Mouse (Mus musculus) forebrain, embryonic 10.5 days (tissue): ENCODE data around the gene Lmo4. TPM values are rescaled to one million over a fixed set of nuclear protein-coding genes. Genes with fewer than 3 reads are reported as not detected.
A peak's percentile ranks its signal among the peaks of the same experiment; 100 is the strongest.

Source experiments
- DNase-seq: peaks from one replicate; pipeline ENCODE4 v3.0.0-alpha.2; 2017; ENCODE audit warnings: low spot score; ENCODE audit errors: extremely low spot score
- H3K27ac ChIP-seq: fragments of 300-500 bp; sonication (generic); 2 replicates; pipeline ENCODE4 v1.5.1; 2016; ENCODE audit warnings: mild to moderate bottlenecking
- H3K27me3 ChIP-seq: fragments of 300-500 bp; sonication (generic); 2 replicates; pipeline ENCODE4 v1.6.1; 2016; ENCODE audit warnings: mild to moderate bottlenecking; ENCODE audit not compliant: poor library complexity, severe bottlenecking
- H3K36me3 ChIP-seq: fragments of 300-500 bp; sonication (generic); replicated peaks from 2 replicates; pipeline ENCODE4 v1.6.1; 2016; ENCODE audit warnings: mild to moderate bottlenecking, moderate library complexity
- H3K4me1 ChIP-seq: fragments of 300-500 bp; sonication (generic); 2 replicates; pipeline ENCODE4 v1.6.1; 2016
- H3K4me3 ChIP-seq: fragments of 300-500 bp; sonication (generic); 2 replicates; pipeline ENCODE4 v1.5.1; 2016; ENCODE audit warnings: mild to moderate bottlenecking, moderate library complexity
- H3K9me3 ChIP-seq: fragments of 300-500 bp; sonication (generic); 2 replicates; pipeline ENCODE4 v1.6.1; 2016; ENCODE audit warnings: mild to moderate bottlenecking, moderate library complexity
- WGBS: fragments of 180-500 bp; shearing (Covaris S2); methylation state at CpG from one replicate; pipeline ENCODE4 v1.1.7; 2016; 5-methylcytosine and 5-hydroxymethylcytosine counted together
- polyA plus RNA-seq: library from polyadenylated mRNA; unstranded; fragments of >200 nt; fragmentation: Nextera tagmentation; extraction: Ambion mirVana; gene quantifications from 2 replicates; pipeline ENCODE4 v1.2.1, GENCODE M21; 2016

Gene Lmo4
- polyA plus RNA-seq, 1 experiment from 2014 or later = 36.2 TPM

DNA sequence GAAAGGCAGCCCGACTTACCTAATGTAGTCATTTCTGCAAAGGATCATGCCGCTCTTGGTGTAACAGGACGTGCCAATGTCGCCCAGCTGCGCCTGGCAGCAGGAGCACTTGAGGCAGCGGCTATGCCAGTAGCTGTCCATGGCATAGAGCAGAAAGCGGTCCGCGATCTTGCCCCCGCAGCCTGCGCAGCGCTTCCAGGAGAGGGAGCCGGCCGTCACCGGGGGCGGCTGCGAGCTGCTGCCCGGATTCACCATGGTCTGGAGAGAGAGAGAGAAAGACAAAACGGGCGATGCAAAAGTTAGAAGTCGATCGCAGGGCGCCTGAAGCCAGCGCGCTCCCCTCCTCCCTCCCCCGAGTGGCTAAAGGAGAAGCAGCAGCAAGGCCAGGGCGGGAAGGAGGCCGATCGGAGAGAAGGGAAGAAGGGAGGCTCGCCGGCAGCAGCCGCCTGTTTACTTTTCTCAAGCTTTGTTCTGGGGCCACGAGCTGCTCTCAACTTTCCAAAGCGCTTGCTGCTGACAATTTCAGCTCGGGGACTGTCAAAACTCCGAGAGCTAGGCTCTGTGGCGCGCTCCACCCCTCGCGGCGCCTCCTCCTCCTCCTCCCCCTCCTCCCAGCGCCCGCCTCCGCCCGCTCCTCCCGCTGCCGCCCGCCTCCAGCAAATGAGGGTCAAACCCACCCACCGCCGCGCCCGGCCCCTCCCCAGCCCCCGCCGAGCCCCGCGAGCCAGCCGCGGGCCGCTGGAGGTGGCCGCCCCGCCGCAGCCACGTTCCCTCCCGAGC is 3.0 kb downstream of the Lmo4 start:
- Histone ChIP-seq H3K27ac (peak overlapping the region; percentile 98), H3K36me3 (peaks cover 18% of the 10 kb centered on the region), H3K4me3 (peak overlapping the region; percentile 87), H3K27me3 (peaks cover 26% of the 10 kb centered on the region), H3K4me1 (peaks cover 77% of the 10 kb centered on the region), H3K9me3 (no peaks in the 10 kb centered on the region)
- peak; percentile 89 for DNase-seq
- WGBS = under 1% methylated on average over 60 of the region's 64 CpGs

DNA sequence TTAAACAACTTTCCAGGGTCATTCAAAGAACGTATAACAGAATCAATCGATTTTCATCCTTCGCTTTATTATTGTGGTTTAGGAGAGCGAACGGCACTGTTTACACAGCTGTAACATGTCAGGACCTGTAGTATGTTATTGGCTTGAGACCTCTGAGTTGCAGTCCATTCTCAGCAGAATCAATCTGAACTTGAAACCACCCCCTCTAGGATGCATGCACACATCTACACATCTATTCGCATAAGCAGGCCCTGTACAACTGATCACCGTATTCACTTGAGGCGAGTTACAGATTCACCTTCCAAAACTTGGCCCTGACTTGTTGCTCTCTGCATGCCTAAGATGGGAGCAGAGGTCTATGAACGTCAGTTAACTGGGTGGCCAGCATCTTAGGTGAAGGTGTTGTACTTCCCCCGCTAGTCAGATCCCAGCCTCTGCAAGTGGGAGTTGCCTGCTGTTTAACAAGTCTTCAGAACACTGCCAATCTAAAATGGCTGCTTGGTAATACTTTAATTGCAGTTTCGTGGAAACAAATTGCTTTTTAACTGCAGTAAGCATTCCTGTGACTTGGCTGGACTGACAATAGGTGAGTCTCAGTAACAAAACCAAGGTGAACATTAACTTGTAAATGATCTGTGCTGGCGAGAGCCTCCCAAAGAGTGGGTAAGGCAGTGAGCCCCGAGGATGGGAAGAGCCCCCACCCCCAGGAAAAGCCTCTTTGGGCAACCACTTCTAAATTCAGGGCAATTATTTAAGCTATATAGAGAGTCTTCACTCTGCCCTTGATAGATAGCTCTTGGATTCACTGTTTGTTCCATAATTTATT is 19.5 kb downstream of the Lmo4 start:
- Histone ChIP-seq H3K27ac (no peak overlapping the region), H3K27me3 (peaks cover 67% of the 10 kb centered on the region), H3K4me3 (no peak overlapping the region), H3K9me3 (no peaks in the 10 kb centered on the region), H3K4me1 (peaks cover 21% of the 10 kb centered on the region), H3K36me3 (peaks cover 35% of the 10 kb centered on the region)
- DNase-seq = no peak
- 79% methylated on average over 13 of the region's 13 CpGs for WGBS

DNA sequence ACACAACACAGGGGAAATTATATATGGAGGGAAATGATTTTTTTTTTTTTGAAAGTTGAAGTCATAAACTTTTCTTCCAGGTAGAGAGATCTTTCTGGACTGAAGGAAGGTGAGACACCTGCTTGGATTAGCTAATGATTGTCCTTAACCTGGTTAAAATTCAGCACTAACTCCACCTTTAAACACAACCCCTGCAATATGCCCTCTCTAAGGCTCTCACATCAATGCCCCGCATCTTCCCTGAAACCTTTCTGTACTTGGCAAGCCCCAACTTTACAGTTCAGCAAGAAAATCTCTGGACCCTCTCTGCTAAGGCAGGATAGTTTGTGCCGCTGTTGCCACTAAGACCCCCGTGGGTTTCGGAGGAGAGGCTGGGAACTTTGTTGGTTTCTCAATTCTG is 20.1 kb downstream of the Lmo4 start:
- H3K4me3 ChIP-seq = no peak overlapping the region
- H3K36me3 ChIP-seq = peaks cover 29% of the 10 kb centered on the region
- WGBS = 85% methylated on average over 4 of the region's 4 CpGs
- no peak for DNase-seq
- no peak overlapping the region for H3K27ac ChIP-seq
- H3K27me3 ChIP-seq = peaks cover 67% of the 10 kb centered on the region
- H3K4me1 ChIP-seq = peaks cover 21% of the 10 kb centered on the region
- no peaks in the 10 kb centered on the region for H3K9me3 ChIP-seq

DNA sequence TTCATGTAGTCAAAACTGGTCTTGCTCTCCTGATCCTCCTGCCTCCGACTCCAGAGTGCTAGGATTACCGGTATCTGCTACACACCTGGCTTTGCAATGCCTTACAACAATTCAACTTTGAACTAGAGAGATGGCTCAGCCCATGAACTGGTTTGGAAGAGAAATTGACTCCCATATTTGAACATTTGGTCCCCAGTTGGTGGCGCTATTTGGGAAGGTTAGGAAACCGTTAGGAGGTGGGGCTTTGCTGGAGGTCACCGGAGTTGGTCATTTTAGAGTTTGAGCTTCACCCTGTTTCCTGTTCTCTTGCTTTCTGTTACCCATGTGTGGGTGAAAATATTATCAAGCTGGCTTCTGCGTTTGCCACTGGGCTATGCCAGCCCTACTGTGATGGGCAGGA is 22.8 kb downstream of the Lmo4 start:
- H3K4me3 ChIP-seq = no peak overlapping the region
- H3K27me3 ChIP-seq = peaks cover 77% of the 10 kb centered on the region
- peaks cover 3% of the 10 kb centered on the region for H3K36me3 ChIP-seq
- WGBS = 77% methylated on average over 6 of the region's 6 CpGs
- DNase-seq = no peak
- peaks cover 13% of the 10 kb centered on the region for H3K4me1 ChIP-seq
- H3K9me3 ChIP-seq = no peaks in the 10 kb centered on the region
- no peak overlapping the region for H3K27ac ChIP-seq

DNA sequence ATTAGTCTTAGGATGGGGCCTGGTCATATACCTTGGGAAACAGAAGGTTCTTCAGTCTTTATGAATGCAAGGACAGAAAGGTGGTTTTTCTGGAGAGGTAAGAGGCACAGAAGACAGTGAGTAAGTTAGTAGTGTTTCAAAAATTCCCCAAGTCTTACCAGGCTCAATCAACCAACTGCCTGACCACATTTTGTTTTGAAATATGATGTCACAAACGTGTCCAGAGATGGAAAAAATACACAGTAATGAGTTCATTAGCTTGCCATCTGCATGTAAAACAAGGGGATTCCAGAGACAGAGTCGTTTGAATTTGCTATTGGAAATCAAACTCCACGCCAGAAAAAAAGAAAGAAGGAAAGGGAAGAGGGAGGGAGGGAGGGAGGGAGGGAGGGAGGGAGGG is 26.1 kb downstream of the Lmo4 start:
- WGBS = 69% methylated on average over 3 of the region's 3 CpGs
- Histone ChIP-seq H3K27me3 (peaks cover 80% of the 10 kb centered on the region), H3K4me1 (peaks cover 13% of the 10 kb centered on the region), H3K27ac (no peak overlapping the region), H3K4me3 (no peak overlapping the region), H3K36me3 (no peaks in the 10 kb centered on the region), H3K9me3 (no peaks in the 10 kb centered on the region)
- DNase-seq = no peak

DNA sequence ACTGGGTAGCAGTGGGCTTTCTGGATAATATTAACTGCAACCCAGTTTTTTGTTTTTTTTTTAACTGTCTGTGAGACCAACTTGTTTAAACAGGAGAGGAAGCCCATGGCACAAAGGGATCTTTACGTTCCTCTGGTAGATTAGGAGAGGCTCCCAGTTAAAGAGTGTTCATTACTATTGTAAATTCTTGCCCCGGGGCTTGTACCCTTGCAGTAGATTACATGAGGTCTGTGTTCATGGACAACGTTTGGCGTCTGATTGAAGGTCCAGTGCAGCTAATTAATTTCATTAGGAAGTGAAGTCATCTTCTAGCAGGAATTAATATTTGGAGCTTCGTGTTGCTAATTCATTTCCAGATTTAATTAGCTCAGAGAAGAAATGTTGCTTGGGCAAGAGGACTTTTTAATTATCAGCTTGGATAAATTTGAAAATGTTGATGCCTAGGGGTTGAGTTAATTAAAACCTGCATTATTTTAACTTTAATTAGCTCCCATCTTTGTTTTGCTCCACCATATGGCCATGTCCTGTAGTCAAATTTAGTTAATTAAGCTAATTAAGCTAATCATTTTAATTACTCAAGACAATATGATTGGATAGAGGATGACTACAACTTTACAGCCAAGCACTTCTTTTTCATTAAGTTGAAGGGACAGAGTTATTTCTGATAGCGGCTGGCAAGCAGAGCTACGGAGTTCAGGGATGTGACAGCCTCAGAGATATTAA is 31.0 kb downstream of the Lmo4 start:
- 58% methylated on average over 7 of the region's 7 CpGs for WGBS
- H3K9me3 ChIP-seq = no peaks in the 10 kb centered on the region; the same call in 1 of the 2 replicates
- DNase-seq = no peak

DNA sequence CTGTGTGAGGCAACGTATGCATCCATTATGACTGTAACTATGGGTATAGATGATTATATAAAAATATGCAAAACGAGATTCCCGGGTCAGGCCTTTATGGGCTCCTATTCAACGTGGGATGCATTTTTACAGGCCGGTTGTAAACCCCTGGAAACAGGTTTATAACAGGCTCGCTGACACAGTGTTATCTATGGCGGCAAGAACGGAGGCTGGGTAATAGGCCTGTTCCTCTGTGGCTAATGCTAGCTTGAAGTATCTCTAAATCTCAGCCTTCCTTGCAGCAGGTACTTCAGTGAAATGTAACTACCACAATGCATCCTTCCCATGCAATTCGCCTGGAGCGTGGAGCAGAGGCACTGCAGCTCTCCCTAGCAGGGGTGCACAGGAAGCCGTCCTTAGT is 31.9 kb downstream of the Lmo4 start:
- Histone ChIP-seq H3K9me3 (no peaks in the 10 kb centered on the region; the same call in 1 of the 2 replicates), H3K27ac (no peak overlapping the region), H3K27me3 (peaks cover 85% of the 10 kb centered on the region), H3K4me3 (no peak overlapping the region), H3K36me3 (no peaks in the 10 kb centered on the region), H3K4me1 (peaks cover 21% of the 10 kb centered on the region)
- no peak for DNase-seq
- WGBS = 91% methylated on average over 11 of the region's 11 CpGs

More for the DNA sequence above, 31.0 kb downstream of the Lmo4 start:
- H3K27me3 ChIP-seq = peaks cover 85% of the 10 kb centered on the region
- H3K27ac ChIP-seq = no peak overlapping the region
- no peak overlapping the region for H3K4me3 ChIP-seq
- peaks cover 21% of the 10 kb centered on the region for H3K4me1 ChIP-seq
- H3K36me3 ChIP-seq = no peaks in the 10 kb centered on the region

DNA sequence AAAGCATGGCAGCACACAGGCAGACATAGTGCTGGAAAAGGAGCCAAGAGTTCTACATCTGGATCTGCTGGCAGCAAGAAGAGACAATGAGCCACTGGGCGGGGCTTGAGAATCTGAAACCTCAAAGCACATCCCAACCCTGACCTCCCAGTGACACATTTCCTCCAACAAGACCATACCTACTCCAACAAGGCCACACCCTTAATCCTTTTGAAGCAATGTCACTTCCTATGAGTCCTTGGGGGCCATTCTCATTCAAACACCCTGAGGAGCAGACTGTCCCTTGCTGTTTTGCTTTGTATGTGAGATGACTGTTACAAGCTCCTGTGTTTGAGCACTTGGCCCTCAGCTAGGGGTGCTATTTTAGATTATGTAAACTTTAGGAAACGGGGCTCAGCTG is 33.3 kb downstream of the Lmo4 start:
- no peak overlapping the region for H3K4me3 ChIP-seq
- H3K27ac ChIP-seq = no peak overlapping the region
- H3K27me3 ChIP-seq = peaks cover 80% of the 10 kb centered on the region
- peaks cover 21% of the 10 kb centered on the region for H3K4me1 ChIP-seq
- 87% methylated on average over 2 of the region's 2 CpGs for WGBS
- no peaks in the 10 kb centered on the region; the same call in 1 of the 2 replicates for H3K9me3 ChIP-seq
- no peaks in the 10 kb centered on the region for H3K36me3 ChIP-seq
- no peak for DNase-seq

DNA sequence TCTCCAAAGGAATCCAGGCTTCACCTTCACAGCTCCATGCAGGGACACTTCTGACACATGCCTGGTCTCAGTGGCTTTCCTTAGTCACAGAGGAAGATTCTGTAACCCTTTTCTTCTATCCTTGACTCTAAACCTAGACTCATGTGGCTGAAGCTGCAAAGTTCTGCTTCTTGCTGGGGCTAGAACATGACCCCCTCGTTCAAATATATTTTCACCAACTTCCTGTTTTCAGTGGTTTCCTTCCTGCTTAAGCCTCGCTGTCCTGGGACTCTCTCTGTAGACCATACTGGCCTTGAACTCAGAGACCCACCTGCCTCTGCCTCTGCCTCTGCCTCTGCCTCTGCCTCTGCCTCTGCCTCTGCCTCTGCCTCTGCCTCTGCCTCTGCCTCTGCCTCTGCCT is 34.5 kb downstream of the Lmo4 start:
- 84% methylated on average over 2 of the region's 2 CpGs for WGBS
- Histone ChIP-seq H3K4me3 (no peak overlapping the region), H3K9me3 (no peaks in the 10 kb centered on the region; the same call in 1 of the 2 replicates), H3K4me1 (peaks cover 22% of the 10 kb centered on the region), H3K36me3 (no peaks in the 10 kb centered on the region), H3K27ac (no peak overlapping the region), H3K27me3 (peaks cover 76% of the 10 kb centered on the region)
- no peak for DNase-seq

DNA sequence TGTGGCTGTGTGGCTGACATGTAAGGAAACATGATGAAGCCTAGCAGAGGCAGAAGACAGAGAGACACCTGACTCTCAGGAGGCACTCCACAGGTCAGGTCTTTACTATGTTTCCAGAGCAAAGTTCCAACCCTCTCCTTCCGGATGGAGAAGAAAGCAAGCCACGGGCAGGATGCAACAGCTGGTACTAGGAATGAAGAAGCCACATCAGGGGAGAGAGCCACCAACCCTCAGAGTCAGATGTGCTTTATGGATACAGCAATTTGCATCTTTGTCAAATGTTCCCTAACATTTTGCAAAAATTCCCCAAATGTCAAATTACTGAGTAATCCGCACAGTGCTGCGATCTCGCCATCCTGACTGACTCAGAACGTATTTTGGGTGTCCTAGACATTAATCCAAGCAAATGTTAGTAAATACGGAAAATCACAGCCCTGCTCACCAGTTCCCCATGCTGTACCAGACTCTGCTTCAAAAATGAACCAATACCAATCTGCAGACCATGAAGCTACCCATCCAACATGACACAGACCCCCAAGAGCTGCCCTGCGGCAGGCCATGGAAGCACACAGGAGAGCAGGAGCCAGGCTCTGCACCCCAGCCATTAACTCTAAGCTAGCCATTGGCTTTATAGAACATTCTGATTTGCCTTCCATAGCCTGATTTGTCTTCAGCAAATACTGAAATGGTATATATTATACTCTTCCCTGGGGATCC is 38.4 kb downstream of the Lmo4 start:
- H3K36me3 ChIP-seq = no peaks in the 10 kb centered on the region

DNA sequence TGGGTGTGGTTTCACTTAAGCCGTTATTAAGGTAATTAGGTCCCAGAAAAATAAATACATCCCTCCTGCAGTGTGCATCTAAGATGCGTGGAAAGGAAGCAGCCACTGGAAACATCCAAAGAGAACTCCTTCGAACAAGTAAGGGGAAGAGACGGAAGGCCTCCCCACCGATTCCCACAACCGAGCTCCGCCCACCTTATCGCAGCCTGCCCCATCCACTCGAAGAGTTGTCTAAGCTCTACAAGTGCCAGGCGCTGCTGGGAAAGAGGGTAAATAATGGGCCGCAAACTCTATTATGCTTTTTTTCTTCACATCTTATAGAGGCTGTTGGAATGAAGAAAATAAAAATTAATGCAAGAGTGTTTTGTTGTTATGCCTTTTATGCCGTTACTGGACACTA is 39.6 kb downstream of the Lmo4 start:
- Histone ChIP-seq H3K4me1 (peaks cover 24% of the 10 kb centered on the region), H3K27ac (0 out of 2 replicates have a peak overlapping the region, but pooled peaks have one; percentile 25), H3K27me3 (peaks cover 59% of the 10 kb centered on the region), H3K4me3 (no peak overlapping the region), H3K36me3 (no peaks in the 10 kb centered on the region), H3K9me3 (no peaks in the 10 kb centered on the region)
- whole genome bisulfite sequencing = 73% methylated on average over 12 of the region's 12 CpGs
- DNase-seq = no peak

More for the DNA sequence above, 38.4 kb downstream of the Lmo4 start:
- Histone ChIP-seq H3K27ac (no peak overlapping the region), H3K9me3 (no peaks in the 10 kb centered on the region; the same call in 1 of the 2 replicates), H3K4me3 (no peak overlapping the region), H3K27me3 (peaks cover 61% of the 10 kb centered on the region), H3K4me1 (peaks cover 24% of the 10 kb centered on the region)
- no peak for DNase-seq
- 95% methylated on average over 8 of the region's 8 CpGs for WGBS
